Mouse (Mus musculus) liver, postnatal 0 days (tissue): Measurements from ENCODE around the gene Tec.

Experiments
- CTCF ChIP-seq: sonication (generic); IDR thresholded peaks from 2 replicates; pipeline ENCODE4 v1.5.1; 2016; ENCODE audit warnings: antibody characterized with exemption, low read depth
- EP300 ChIP-seq: IDR thresholded peaks from 2 replicates; pipeline ENCODE4 v1.6.1; 2016; ENCODE audit warnings: antibody characterized with exemption, low read depth, mild to moderate bottlenecking

DNA sequence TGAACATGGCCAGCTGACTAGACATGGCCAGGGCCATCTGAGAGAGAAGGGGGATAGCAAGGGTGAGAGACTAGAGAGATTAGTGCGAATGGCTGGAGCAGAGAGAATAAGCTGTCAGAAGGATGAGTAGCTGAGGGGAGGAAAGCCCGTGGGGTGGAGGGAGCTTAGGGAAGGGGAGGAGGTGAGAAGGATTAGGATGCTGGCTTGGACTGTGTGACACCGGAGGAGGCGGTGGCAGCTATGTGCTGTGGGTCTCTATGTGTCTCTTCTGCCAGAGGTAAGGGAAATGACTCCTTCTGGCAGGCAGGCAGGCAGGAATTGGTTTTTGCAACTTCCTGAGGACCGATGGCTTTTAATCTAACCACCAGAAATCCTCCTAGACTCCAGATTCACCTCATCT is 11.5 kb upstream of the Tec start:
- TF ChIP-seq CTCF (no peak), EP300 (no peak)
